Mouse (Mus musculus) T-helper 1 cell (primary cell): Measurements from ENCODE around the gene Ints2.
"Not testable (repeated sequence)": the region's sequence is repeated elsewhere in the genome, so short reads cannot be mapped to it uniquely, and the experiment has no call there.

Source experiments
- in situ Hi-C: fragments of 300-600 bp; cut with MboI, MseI; formaldehyde crosslinking; loops from one replicate; pipeline ENCODE4 v1.15.1; 2025; ENCODE audit warnings: high pct_unique_total_duplicates

Ints2 gene

GRCm38 (mm10) chr11:86257460-86258076 is at the start of gene Ints2:
Gene Ints2, minus strand, starts transcription at chr11:86257575.
- in situ Hi-C loops, result no loop called here

GRCm38 (mm10) chr11:86292201-86292600 is 34.8 kb upstream of the Ints2 start:
- in situ Hi-C loops, result not testable (repeated sequence)

- in situ Hi-C loops, result no loop called here
Observed at GRCm38 (mm10) chr11:86291714-86292113, 34.3 kb upstream of the Ints2 start.

GRCm38 (mm10) chr11:86285729-86286128 is 28.4 kb upstream of the Ints2 start:
- in situ Hi-C loops, result no loop called here

DNA sequence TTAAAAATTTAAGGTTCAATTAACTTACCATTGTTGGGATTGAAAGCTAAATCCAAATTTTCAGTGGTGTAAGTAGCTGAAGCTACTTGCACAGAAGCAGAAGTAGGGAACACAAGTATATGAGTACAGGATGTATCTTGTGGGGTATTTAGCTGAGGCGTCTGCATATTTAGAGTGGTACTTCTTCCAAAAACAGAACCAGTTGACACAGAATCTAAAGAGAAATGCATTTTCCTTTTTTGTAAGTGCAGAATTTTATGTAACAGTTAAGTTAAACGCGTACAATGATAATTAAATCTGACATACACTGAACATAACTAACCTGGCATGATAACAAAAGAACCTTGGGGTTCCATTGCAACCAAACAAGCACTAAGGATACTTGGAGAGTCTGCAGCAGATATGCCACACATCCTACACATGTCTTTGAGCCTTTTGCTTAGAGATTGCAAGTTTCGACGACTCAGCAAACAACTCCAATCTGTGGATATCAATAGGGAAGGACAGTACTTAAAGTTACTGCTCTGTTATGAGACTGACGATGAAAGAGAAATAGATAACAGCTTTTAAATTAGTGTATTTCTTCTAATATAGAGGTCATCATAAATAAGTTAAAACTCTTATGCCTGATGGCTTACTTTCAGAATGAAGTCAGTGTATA is 21.2 kb upstream of the Ints2 start:
- in situ Hi-C loops, result no loop called here

DNA sequence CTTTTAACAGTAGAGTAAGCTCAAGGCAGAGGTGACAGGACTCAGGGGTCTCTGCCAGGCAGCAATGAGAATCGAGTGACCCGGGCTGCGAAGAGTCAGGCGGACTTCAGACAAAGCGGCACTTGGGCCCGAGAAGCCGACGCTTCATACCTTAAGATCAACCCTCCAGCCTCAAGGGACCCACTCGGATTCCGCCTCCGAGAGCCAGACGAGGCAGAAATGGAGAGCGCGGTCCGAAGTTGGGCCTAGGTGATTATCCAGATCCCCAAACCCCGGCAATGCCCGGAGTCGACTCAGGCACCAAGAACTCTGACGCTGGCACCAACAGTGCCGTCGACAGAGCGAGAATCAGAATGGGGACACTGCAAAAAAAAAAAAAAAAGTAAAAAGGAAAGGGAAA is 321 bp downstream of the Ints2 start:
- in situ Hi-C loops, result no loop called here

- in situ Hi-C loops, result no loop called here
Observed at GRCm38 (mm10) chr11:86253342-86253741, 4.0 kb downstream of the Ints2 start.

- in situ Hi-C loops, result loop anchor here (10.0 kb wide), 1 partner anchor 1498 kb away; no protein-coding TSS in a partner anchor
Observed at GRCm38 (mm10) chr11:86232446-86232845, 24.9 kb downstream of the Ints2 start.

DNA sequence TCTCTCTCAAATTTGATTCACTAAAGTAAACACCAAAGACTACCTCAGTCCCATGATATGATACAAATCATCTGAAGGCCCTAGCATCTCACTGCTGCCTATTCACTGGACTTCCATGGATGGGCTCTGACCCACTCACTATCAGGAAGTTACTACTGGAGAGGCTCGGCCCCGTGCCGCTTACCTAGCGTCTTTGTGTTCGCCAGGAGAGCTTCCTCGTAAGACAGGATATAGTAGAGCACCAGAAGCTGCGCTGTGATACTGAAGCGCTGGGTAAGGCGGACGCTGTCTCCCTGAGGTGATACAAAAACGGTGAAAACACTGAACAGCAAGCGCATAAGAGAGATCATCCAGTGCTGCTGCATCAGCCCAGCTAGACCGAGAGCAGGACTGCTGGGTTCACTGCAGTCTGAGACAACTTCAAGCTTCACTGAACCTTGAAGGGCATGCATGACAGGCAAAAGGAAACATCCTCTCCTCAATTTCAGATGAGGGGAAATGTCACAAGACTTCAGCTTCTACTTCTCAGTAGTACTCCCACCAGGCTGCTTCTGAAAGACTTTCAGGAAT is 25.5 kb downstream of the Ints2 start:
- in situ Hi-C loops, result loop anchor here (10.0 kb wide), 1 partner anchor 1497 kb away; no protein-coding TSS in a partner anchor

GRCm38 (mm10) chr11:86226646-86227180 is 30.7 kb downstream of the Ints2 start:
- in situ Hi-C loops, result no loop called here

GRCm38 (mm10) chr11:86225761-86226160 is 31.6 kb downstream of the Ints2 start:
- in situ Hi-C loops, result no loop called here

DNA sequence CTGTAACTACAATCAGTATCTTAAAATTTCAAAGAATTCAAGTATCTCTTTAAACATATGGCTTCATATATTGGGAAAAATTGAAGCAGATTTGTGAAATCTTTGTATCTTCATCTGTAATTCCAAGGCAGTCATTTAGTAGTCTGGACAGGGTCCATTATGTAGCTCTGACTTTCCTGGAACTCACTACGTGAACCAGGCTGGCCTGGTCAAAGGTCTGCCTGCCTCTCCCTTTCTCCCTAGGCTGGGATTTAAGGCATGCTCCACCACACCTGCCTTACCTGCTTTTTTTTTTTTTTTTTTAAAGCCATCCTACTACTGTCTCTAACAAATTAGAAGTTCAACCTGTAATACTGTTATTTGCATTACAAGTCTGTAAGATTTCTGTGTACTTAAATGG is 45.6 kb downstream of the Ints2 start:
- in situ Hi-C loops, result no loop called here

DNA sequence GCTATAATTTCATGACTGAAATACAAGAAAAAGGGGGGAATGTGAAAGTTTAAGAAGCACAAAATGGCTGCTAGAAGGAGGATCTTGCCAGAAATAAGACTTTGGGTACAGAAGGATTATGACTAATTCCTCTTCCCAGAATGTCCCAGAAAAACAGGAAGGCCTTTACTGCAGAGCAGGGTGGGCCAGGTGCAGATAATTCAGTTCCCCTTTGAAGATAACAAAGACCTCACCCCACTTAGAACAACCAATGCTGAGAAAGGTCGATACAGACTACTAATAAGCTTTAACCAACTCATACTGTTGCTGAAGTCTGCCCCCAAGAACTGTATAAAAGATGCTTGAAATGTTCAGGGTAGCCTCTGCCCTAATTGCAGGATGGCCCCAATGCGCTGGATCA is 48.3 kb downstream of the Ints2 start:
- in situ Hi-C loops, result no loop called here

- in situ Hi-C loops, result no loop called here
Observed at GRCm38 (mm10) chr11:86205876-86206275, 51.5 kb downstream of the Ints2 start.

DNA sequence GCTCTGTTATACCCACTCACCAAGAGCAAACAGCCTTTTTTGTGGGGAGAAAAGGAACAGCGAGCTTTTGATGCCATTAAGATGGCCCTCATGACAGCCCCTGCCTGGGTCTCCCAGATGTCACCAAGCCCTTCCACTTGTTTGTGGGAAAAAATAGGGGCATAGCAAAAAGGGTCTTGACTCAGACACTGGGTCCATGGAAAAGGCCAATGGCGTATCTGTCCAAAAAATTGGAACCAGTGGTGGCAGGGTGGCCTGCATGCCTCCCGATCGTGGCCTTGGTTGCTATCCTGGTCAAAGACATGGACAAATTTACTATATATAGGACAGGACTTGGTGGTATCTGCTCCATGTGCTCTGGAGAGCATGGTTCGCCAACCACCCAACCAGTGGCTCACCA is 52.3 kb downstream of the Ints2 start:
- in situ Hi-C loops, result no loop called here

DNA sequence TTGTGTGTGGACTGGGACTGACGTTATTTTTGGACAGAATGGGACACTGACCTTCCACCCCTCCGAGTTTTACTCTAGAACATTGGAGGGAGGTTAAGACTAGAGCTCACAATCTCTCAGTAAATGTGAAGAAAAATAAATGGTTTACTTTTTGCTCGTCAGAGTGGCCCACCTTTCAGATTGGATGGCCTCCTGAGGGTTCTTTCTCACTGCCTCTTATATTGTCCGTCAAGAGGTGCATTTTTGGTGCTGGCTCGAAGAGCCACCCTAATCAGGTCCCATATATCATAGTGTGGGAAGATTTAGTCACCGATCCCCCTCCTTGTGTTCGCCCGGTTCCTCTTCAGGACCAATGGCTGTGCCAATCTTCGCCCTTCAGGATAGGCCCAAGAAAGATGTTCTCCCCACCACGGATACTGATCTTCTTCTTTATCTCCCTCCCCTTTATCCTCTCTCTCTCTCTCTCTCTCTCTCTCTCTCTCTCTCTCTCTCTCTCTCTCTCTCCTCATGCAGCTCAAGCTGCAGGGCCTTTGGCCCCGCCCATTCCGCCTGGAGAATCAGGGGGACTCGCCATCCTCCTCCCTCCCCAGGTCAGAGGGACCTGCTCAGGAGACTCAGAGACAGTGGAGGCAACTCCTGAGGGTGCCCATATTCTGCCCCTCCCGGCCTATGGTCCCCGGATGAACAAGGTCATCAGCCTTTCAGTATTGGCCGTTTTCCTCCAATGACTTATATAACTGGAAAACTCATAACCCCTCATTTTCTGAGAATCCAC is 55.3 kb downstream of the Ints2 start:
- in situ Hi-C loops, result no loop called here

- in situ Hi-C loops, result no loop called here
Observed at GRCm38 (mm10) chr11:86201037-86201786, 56.2 kb downstream of the Ints2 start, which contains the start of gene Brip1. Gene Brip1, minus strand, starts transcription at chr11:86201193.

GRCm38 (mm10) chr11:86200460-86201021 is 56.8 kb downstream of the Ints2 start:
- in situ Hi-C loops, result no loop called here

GRCm38 (mm10) chr11:86199733-86200132 is 57.6 kb downstream of the Ints2 start:
- in situ Hi-C loops, result no loop called here

DNA sequence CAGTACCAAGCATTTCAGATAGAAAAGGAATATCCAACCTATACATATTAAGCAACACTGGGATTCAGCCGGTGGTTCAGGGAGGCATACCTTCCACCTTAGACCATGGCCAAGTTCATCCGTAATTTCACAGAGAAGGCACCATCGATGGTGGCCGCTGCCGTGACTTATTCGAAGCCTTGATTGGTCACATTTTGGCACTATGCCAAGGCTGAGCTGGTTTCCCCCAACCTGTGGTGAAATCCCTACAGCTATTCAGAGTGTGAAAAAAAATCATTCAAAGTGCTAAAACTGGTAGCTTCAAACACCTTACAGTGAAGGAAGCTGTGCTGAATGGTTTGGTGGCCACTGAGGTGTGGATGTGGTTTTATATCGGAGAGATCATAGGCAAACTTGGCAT is 72.2 kb downstream of the Ints2 start:
- in situ Hi-C loops, result not testable (repeated sequence)

DNA sequence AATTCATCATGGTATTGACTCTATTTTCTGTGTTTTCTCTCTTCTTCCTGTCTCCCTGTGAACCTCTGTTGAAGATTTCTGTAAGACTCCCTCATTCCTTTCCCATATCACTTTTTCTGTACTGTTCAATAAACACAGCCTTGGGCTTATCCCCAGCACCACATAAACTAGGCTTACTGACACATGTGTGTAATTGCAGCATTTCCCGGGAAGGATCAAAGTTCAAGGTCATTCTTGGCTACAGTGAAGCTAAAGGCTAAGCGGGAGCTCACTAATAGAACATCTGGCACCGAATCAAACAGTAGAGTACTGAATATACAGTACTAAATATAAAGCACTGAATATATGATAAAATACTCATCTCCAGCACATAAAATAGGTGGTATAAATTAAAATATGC is 81.5 kb downstream of the Ints2 start:
- in situ Hi-C loops, result no loop called here
